In genomic region chr1:136260635-136261238, GRCm38 (mm10) we compare ENCODE assay signal across 8 mouse cellular contexts. TPM values are rescaled to one million over a fixed set of nuclear protein-coding genes. Genes with fewer than 3 reads are reported as not detected.
A peak's percentile ranks its signal among the peaks of the same experiment; 100 is the strongest.
DNase-seq lines count a peak whose midpoint lies in the region; ATAC-seq and TF ChIP-seq lines count a peak whose summit lies in the region.

Gene Gpr25, minus strand, starts transcription at chr1:136260873.

- no peaks in the 10 kb centered on the region for H3K9me3 ChIP-seq in kidney, embryonic 14.5 days (ENCODE audit: control insufficient read depth, low read length)
- H3K9me3 ChIP-seq in forebrain, postnatal 0 days (ENCODE audit: low read length), result no peaks in the 10 kb centered on the region
- no peaks in the 10 kb centered on the region for H3K9me3 ChIP-seq in midbrain, embryonic 12.5 days

- no peak for DNase-seq in kidney, postnatal 4 days
- DNase-seq in forebrain, postnatal 0 days, result no peak
- DNase-seq in embryo, embryonic 10.5 days (ENCODE audit: low spot score), result no peak
- no peak for DNase-seq in urinary bladder, postnatal 25 days (ENCODE audit: low spot score)
- DNase-seq in frontal cortex, postnatal 14 days (ENCODE audit: low spot score in 2 of 2), result no peak

- WGBS in kidney, embryonic 14.5 days, result 5% methylated on average over 27 of the region's 28 CpGs
- WGBS in forebrain, postnatal 0 days, result 12% methylated on average over 28 of the region's 28 CpGs
- WGBS in midbrain, embryonic 12.5 days, result 7% methylated on average over 27 of the region's 28 CpGs

- TF ChIP-seq POLR2A in bone marrow macrophage, adult 2 months (IDR thresholded peaks at IDR 0.05; ENCODE audit: borderline replicate concordance, low read depth, low read length), result no peak

- no peaks in the 10 kb centered on the region for H3K36me3 ChIP-seq in kidney, embryonic 14.5 days (ENCODE audit: control insufficient read depth, insufficient read depth, low read length)
- no peaks in the 10 kb centered on the region for H3K36me3 ChIP-seq in forebrain, postnatal 0 days (ENCODE audit: insufficient read depth)
- no peaks in the 10 kb centered on the region for H3K36me3 ChIP-seq in midbrain, embryonic 12.5 days

- peaks cover 13% of the 10 kb centered on the region for H3K4me1 ChIP-seq in kidney, embryonic 14.5 days (ENCODE audit: control insufficient read depth, insufficient read depth, low read length)
- H3K4me1 ChIP-seq in bone marrow macrophage, adult 2 months (ENCODE audit: control insufficient read depth, insufficient read depth, low read length), result peaks cover 3% of the 10 kb centered on the region; the same call in 1 of the 2 replicates
- no peaks in the 10 kb centered on the region for H3K4me1 ChIP-seq in forebrain, postnatal 0 days (ENCODE audit: insufficient read depth)
- H3K4me1 ChIP-seq in midbrain, embryonic 12.5 days, result peaks cover 16% of the 10 kb centered on the region

- H3K27me3 ChIP-seq in kidney, embryonic 14.5 days (ENCODE audit: control insufficient read depth, insufficient read depth, low read length), result peaks cover 58% of the 10 kb centered on the region
- H3K27me3 ChIP-seq in forebrain, postnatal 0 days (ENCODE audit: insufficient read depth, low read length), result 0 out of 2 replicates have a peak, but pooled peaks cover 5% of the 10 kb centered on the region
- peaks cover 90% of the 10 kb centered on the region for H3K27me3 ChIP-seq in midbrain, embryonic 12.5 days

- no peak within 1 kb of the TSS for H3K27ac ChIP-seq in kidney, embryonic 14.5 days (ENCODE audit: low read depth, low read length)
- no peak within 1 kb of the TSS for H3K27ac ChIP-seq in bone marrow macrophage, adult 2 months (ENCODE audit: insufficient read depth, low read depth, low read length)
- peak within 1 kb of the TSS; percentile 69; the same call in 1 of the 2 replicates for H3K27ac ChIP-seq in forebrain, postnatal 0 days (ENCODE audit: low read depth, low read length)
- no peak within 1 kb of the TSS for H3K27ac ChIP-seq in midbrain, embryonic 12.5 days (replicated peaks)

- H3K4me3 ChIP-seq in kidney, embryonic 14.5 days (ENCODE audit: low read length), result peak within 1 kb of the TSS; percentile 54
- peak within 1 kb of the TSS; percentile 48 for H3K4me3 ChIP-seq in bone marrow macrophage, adult 2 months (ENCODE audit: insufficient read depth, low read length)
- peak within 1 kb of the TSS; percentile 58 for H3K4me3 ChIP-seq in forebrain, postnatal 0 days (ENCODE audit: low read depth, low read length)
- peak within 1 kb of the TSS; percentile 55 for H3K4me3 ChIP-seq in midbrain, embryonic 12.5 days

- no peak for TF ChIP-seq CTCF in bone marrow macrophage, adult 2 months (IDR thresholded peaks at IDR 0.05; ENCODE audit: low read depth, low read length)
- TF ChIP-seq CTCF in forebrain, postnatal 0 days (IDR thresholded peaks at IDR 0.05; ENCODE audit: low read depth), result no peak

- peak; percentile 51 for ATAC-seq in kidney, embryonic 14.5 days (ENCODE audit: low FRiP score, low TSS enrichment)
- ATAC-seq in forebrain, postnatal 0 days, result peak; percentile 30
- ATAC-seq in midbrain, embryonic 12.5 days (ENCODE audit: low FRiP score, low read depth), result peak; percentile 57

- H3K9ac ChIP-seq in kidney, embryonic 14.5 days (ENCODE audit: low read depth, low read length), result peak within 1 kb of the TSS; percentile 48; the same call in 1 of the 2 replicates
- peak within 1 kb of the TSS; percentile 73 for H3K9ac ChIP-seq in forebrain, postnatal 0 days
- H3K9ac ChIP-seq in midbrain, embryonic 12.5 days (replicated peaks), result peak within 1 kb of the TSS; percentile 59

- peak within 1 kb of the TSS; percentile 99 for H3K4me2 ChIP-seq in kidney, embryonic 14.5 days (replicated peaks; ENCODE audit: low read depth, low read length)
- H3K4me2 ChIP-seq in forebrain, postnatal 0 days (ENCODE audit: low read depth), result peak within 1 kb of the TSS; percentile 90
- H3K4me2 ChIP-seq in midbrain, embryonic 12.5 days (replicated peaks), result peak within 1 kb of the TSS; percentile 91

RNA-seq across cellular contexts. Expression of gene Gpr25, which starts in this region (rescaled TPM):
- polyA plus RNA-seq in kidney, embryonic 14.5 days (2014; fragmentation: Nextera tagmentation; extraction: Ambion mirVana), result not detected in 2 replicates
- polyA plus RNA-seq in bone marrow macrophage, adult 2 months (2012; ENCODE audit: insufficient read depth, insufficient read length, missing spikeins), result not detected in 2 replicates
- total RNA-seq in forebrain, postnatal 0 days (2014; rRNA removed), result 2.0 and 2.2 TPM in 2 replicates
- polyA plus RNA-seq in forebrain, postnatal 0 days (2015; fragmentation: Nextera tagmentation; extraction: Ambion mirVana), result 2.2 TPM in 2 replicates
- polyA plus RNA-seq in midbrain, embryonic 12.5 days (2016; fragmentation: Nextera tagmentation; extraction: Ambion mirVana), result not detected in 2 replicates

Comparison
In these comparisons a context has a peak if more than half of its experiments do, and no peak if none do; other contexts are left out.
1. Peak in ATAC-seq, H3K4me3 ChIP-seq, H3K9ac ChIP-seq and H3K4me2 ChIP-seq in kidney, embryonic 14.5 days; RNA of the gene not detected or under 1 TPM.
2. Peak in ATAC-seq, H3K4me3 ChIP-seq, H3K9ac ChIP-seq and H3K4me2 ChIP-seq in midbrain, embryonic 12.5 days; RNA of the gene not detected or under 1 TPM.